Mouse (Mus musculus) lung, embryonic 15.5 days (tissue): ENCODE data around the gene Smco4. TPM values are rescaled to one million over a fixed set of nuclear protein-coding genes. Genes with fewer than 3 reads are reported as not detected.

Experiments used
- ATAC-seq: fragments of 200-750 bp; cut with Nextera tagmentation; 2 replicates; pipeline ENCODE4 v1.8.0; 2017; ENCODE audit warnings: moderate number of reproducible peaks, borderline replicate concordance; ENCODE audit not compliant: low FRiP score, low TSS enrichment; ENCODE audit errors: extremely low read depth
- H3K27ac ChIP-seq: fragments of 300-500 bp; sonication (generic); 2 replicates; pipeline ENCODE4 v1.5.1; 2015; ENCODE audit warnings: moderate library complexity, mild to moderate bottlenecking, inconsistent platforms
- H3K27me3 ChIP-seq: fragments of 300-500 bp; sonication (generic); 2 replicates; pipeline ENCODE4 v1.6.1; 2015; ENCODE audit warnings: inconsistent platforms
- H3K36me3 ChIP-seq: fragments of 300-500 bp; sonication (generic); 2 replicates; pipeline ENCODE4 v1.6.1; 2015; ENCODE audit warnings: inconsistent platforms
- H3K4me1 ChIP-seq: fragments of 300-500 bp; sonication (generic); 2 replicates; pipeline ENCODE4 v1.6.1; 2015; ENCODE audit warnings: inconsistent platforms
- H3K4me2 ChIP-seq: fragments of 300-500 bp; sonication (generic); 2 replicates; pipeline ENCODE4 v1.6.1; 2015; ENCODE audit warnings: inconsistent platforms, mild to moderate bottlenecking, moderate library complexity
- H3K4me3 ChIP-seq: fragments of 300-500 bp; sonication (generic); 2 replicates; pipeline ENCODE4 v1.5.1; 2015; ENCODE audit warnings: mild to moderate bottlenecking, inconsistent platforms
- H3K9ac ChIP-seq: fragments of 300-500 bp; sonication (generic); 2 replicates; pipeline ENCODE4 v1.6.1; 2015; ENCODE audit warnings: inconsistent platforms
- H3K9me3 ChIP-seq: fragments of 300-500 bp; sonication (generic); 2 replicates; pipeline ENCODE4 v1.6.1; 2016; ENCODE audit warnings: inconsistent platforms
- WGBS: fragments of 180-500 bp; shearing (Covaris S2); methylation state at CpG from one replicate; pipeline ENCODE4 v1.1.7; 2015; 5-methylcytosine and 5-hydroxymethylcytosine counted together
- polyA plus RNA-seq: library from polyadenylated mRNA; unstranded; fragments of >200 nt; fragmentation: Nextera tagmentation; extraction: Ambion mirVana; gene quantifications from 2 replicates; pipeline ENCODE4 v1.2.1, GENCODE M21; 2015

Smco4 gene
- polyA plus RNA-seq, 1 experiment from 2014 or later = 2.7 TPM

DNA sequence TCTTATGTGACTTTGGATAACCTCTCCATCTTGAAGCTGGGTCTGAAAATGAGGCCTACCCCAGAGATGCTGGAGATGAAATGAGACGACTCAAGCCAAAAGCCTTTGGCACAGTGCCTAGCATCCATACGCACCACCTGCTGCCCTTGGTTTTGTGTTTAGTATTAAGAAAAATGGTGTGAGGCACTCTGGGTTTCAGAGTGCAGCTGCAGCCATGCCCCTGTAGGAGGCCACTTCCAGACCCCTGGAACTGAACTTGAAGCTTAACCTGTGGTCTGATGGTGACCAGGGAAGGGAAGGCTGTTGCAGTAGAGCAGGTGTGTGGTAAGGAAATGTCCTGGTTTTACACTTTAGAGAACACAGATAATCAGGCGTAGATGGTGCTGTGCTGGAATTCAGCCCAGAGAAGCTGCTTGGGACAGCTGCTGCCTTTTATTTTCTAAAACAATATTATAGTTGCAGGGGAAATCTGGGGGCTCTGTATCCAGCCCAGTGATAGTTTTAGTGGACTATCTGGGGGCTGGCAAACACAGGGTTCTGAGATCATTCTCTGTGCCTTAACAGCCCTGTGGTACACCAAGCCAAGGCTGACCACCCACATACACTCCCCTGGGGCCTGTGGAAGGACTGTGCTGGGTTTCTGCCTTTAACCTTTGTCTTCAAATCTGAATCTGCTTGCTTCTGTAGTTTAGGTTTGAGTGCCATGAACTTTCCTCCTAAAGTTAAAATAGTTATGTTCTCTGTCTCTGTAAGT, 17.5 kb downstream of the Smco4 start:
- no peak overlapping the region for H3K4me2 ChIP-seq
- ATAC-seq = no peak
- peaks cover 31% of the 10 kb centered on the region for H3K4me1 ChIP-seq
- H3K9ac ChIP-seq = no peak overlapping the region
- no peaks in the 10 kb centered on the region for H3K27me3 ChIP-seq
- WGBS = 35% methylated on average over 3 of the region's 3 CpGs
- H3K4me3 ChIP-seq = no peak overlapping the region
- H3K27ac ChIP-seq = no peak overlapping the region
- H3K36me3 ChIP-seq = no peaks in the 10 kb centered on the region
- no peaks in the 10 kb centered on the region for H3K9me3 ChIP-seq

DNA sequence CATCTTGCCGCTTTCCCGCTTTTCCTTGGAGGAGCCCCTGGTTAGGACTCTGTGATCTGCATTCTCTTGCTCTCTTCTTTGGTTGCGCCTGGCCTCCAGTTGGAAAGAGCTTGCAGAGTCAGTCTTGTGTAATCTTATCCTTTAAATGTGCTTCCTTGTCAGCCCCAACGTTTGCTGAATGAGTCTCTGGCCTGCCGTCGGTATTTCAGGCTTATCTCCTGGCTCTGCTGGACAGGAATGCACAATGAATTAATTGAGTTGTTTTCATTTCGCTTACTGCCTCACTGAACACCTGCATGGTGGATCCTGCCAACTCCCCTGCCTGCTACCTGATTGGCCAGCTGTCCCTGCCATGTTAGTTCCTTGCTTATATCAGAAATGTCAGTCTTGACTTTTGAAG, 19.7 kb downstream of the Smco4 start:
- no peak overlapping the region for H3K4me2 ChIP-seq
- H3K4me1 ChIP-seq = peaks cover 13% of the 10 kb centered on the region
- ATAC-seq = no peak
- H3K9me3 ChIP-seq = no peaks in the 10 kb centered on the region
- 0 out of 2 replicates have a peak overlapping the region, but pooled peaks have one; percentile 6 for H3K27ac ChIP-seq
- no peak overlapping the region for H3K9ac ChIP-seq
- no peak overlapping the region for H3K4me3 ChIP-seq
- 36% methylated on average over 7 of the region's 7 CpGs for WGBS
- H3K36me3 ChIP-seq = no peaks in the 10 kb centered on the region
- H3K27me3 ChIP-seq = no peaks in the 10 kb centered on the region

DNA sequence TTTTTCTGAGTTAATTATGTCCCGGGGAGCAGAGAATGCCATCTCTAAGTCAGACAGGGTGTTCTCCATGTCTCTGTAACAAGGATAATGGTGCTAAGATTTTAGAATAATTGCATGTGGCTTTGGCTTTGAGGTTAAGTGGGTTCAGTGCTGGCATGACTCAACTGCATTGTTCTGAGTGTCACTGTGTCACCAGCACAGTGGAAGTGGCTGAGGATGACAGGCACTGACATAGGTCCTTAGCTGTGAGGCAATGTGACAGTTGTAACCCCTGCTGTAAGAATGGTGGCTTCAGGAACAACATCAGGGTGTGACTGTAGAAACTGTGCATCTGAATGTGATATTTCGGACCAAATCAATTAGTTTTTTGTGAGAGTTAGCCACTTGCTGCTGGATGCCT, 22.8 kb downstream of the Smco4 start:
- Histone ChIP-seq H3K27ac (no peak overlapping the region), H3K36me3 (no peaks in the 10 kb centered on the region), H3K27me3 (no peaks in the 10 kb centered on the region), H3K4me1 (peaks cover 5% of the 10 kb centered on the region; the same call in 1 of the 2 replicates), H3K4me3 (no peak overlapping the region), H3K9ac (no peak overlapping the region), H3K4me2 (no peak overlapping the region), H3K9me3 (no peaks in the 10 kb centered on the region)
- 66% methylated on average over 2 of the region's 2 CpGs for WGBS
- no peak for ATAC-seq

DNA sequence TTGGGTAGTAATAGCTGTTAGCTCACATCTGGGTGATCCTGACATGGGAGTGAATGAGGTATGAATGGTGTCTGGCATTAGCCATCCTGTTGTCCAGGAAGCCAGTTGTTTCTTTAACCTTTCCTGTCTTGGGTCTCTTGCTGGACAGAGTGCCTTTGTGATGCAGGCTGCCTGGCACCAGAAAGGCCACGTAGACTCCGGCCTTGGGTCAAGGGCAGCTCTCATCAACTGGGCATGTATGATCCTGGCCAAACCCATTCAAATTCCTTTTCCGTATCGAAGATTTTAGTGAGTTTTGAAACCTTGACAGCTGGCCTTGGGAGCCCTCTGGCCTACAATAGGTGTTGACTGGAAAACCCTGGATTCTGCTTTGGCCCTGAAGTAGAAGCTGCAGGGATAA, 24.7 kb downstream of the Smco4 start:
- Histone ChIP-seq H3K4me1 (peaks cover under 1% of the 10 kb centered on the region; the same call in 1 of the 2 replicates), H3K9me3 (no peaks in the 10 kb centered on the region), H3K9ac (no peak overlapping the region), H3K36me3 (no peaks in the 10 kb centered on the region), H3K27me3 (no peaks in the 10 kb centered on the region), H3K4me3 (no peak overlapping the region), H3K27ac (no peak overlapping the region), H3K4me2 (no peak overlapping the region)
- WGBS = 75% methylated on average over 4 of the region's 4 CpGs
- no peak for ATAC-seq

DNA sequence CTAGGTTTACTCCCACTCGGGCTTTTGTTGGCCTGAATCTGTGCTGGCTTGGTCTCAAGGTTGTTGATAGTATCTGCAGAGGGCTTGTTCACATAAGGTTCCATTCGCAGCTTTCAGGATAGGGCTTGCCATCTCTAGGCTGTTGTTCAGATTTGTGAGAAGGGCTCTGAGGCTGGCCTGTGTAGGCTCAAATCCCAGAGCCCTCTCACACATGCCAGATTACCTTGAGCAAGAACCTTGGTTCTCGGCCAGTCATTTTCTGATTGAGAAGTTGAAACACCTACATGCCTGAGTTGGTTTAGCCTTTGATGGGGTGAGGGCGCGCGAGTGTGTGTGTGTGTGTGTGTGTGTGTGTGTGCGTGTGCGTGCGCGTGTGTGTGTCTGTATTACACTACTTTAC, 29.1 kb downstream of the Smco4 start:
- Histone ChIP-seq H3K4me2 (no peak overlapping the region), H3K36me3 (no peaks in the 10 kb centered on the region), H3K4me3 (no peak overlapping the region), H3K9ac (no peak overlapping the region), H3K9me3 (no peaks in the 10 kb centered on the region), H3K27ac (no peak overlapping the region), H3K4me1 (peaks cover 40% of the 10 kb centered on the region), H3K27me3 (no peaks in the 10 kb centered on the region)
- ATAC-seq = no peak
- 83% methylated on average over 10 of the region's 10 CpGs for WGBS

DNA sequence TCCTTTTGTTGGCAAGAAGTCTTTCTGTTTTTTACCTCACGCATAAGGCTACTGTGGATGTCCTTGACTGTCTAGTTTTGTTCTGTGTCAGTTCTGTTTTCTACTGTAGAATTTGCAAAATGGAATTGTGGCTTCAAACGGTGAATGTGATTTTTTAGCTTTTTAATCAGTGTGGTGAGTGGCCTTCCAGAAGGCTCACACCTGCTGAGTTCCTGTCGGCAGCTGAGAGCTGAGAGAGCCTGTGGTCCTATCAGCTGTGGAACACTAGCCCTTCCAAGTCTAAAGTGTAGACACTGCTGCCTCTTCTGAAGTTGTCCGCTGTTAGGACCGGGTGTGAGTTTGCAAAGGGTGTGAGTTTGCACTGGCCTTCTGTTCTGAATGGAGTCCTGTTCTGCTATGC, 29.7 kb downstream of the Smco4 start:
- H3K27me3 ChIP-seq = no peaks in the 10 kb centered on the region
- H3K9ac ChIP-seq = no peak overlapping the region
- H3K9me3 ChIP-seq = no peaks in the 10 kb centered on the region
- no peak for ATAC-seq
- 59% methylated on average over 5 of the region's 5 CpGs for WGBS
- H3K4me3 ChIP-seq = no peak overlapping the region
- H3K27ac ChIP-seq = peak overlapping the region; percentile 9; the same call in 1 of the 2 replicates
- H3K4me2 ChIP-seq = no peak overlapping the region
- H3K36me3 ChIP-seq = no peaks in the 10 kb centered on the region
- peaks cover 45% of the 10 kb centered on the region for H3K4me1 ChIP-seq

DNA sequence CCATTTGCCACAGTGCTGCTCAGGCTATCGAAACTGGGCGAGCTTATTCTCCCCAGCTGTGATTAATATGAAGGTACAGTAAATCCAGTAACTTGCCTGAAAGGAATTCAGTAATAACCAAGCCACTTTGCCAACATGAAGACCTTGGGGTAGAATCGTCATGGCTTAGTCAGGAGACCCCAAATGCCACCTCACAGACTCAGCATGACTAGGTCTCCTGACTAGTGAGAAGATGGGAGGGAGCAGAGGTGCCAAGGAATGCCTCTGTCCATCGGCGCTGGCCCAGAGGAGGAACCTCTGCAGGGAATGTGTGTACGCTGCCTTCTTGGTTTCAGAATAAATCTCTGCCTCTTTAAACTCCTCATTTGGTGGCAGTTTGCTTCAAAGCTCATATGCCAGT, 30.4 kb downstream of the Smco4 start:
- H3K27me3 ChIP-seq = no peaks in the 10 kb centered on the region
- WGBS = 83% methylated on average over 6 of the region's 6 CpGs
- H3K4me3 ChIP-seq = no peak overlapping the region
- H3K36me3 ChIP-seq = no peaks in the 10 kb centered on the region
- H3K4me1 ChIP-seq = peaks cover 53% of the 10 kb centered on the region
- H3K9ac ChIP-seq = no peak overlapping the region
- H3K4me2 ChIP-seq = no peak overlapping the region
- no peak for ATAC-seq
- peak overlapping the region; percentile 9; the same call in 1 of the 2 replicates for H3K27ac ChIP-seq
- H3K9me3 ChIP-seq = no peaks in the 10 kb centered on the region

DNA sequence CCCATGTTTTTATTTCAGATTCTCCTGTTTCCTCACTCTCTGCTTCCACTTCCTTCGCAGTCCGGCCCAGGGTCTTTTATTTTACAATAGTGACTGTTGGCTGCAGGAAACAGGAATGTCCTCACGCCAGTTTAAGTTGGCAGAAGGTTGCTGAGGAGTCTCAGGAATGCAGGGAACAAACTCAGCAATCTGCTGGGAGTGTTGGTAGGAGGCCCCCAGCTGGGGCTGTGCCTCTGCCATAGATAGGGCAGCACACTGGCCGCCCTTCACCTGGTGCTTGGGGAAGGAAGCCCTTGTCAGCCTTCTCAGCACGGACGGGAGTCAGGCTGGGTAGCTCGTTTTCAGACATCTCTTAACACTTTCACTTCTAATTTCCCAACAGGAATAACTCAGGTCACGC, 32.0 kb downstream of the Smco4 start:
- 18% methylated on average over 8 of the region's 8 CpGs for WGBS

DNA sequence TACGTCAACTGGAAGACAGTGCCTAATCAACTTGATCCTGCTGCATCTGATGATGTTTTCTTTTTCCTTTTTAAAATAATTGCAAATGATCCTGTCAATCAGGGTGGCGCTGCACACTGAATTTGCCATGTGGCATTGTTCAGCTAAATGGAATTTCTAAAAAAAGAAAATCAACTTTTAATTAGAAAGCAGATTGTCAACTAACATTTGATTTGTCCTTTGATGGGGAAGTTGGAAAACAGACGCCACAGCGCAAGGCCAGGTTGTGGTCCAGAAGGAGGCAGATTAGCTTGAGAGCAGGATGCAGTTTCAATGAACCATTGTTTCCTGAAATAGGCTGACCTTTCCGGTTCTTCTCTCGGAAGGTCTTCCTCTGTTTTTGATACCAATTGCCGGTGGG, 33.3 kb downstream of the Smco4 start:
- Histone ChIP-seq H3K4me3 (no peak overlapping the region), H3K4me1 (peaks cover 78% of the 10 kb centered on the region), H3K36me3 (no peaks in the 10 kb centered on the region), H3K27me3 (no peaks in the 10 kb centered on the region), H3K9ac (no peak overlapping the region), H3K4me2 (no peak overlapping the region), H3K27ac (peak overlapping the region; percentile 73; the same call in 1 of the 2 replicates), H3K9me3 (no peaks in the 10 kb centered on the region)
- ATAC-seq = no peak
- 54% methylated on average over 7 of the region's 7 CpGs for WGBS

More for the DNA sequence above, 32.0 kb downstream of the Smco4 start:
- Histone ChIP-seq H3K36me3 (no peaks in the 10 kb centered on the region), H3K9me3 (no peaks in the 10 kb centered on the region), H3K4me1 (peaks cover 69% of the 10 kb centered on the region), H3K27me3 (no peaks in the 10 kb centered on the region), H3K27ac (peak overlapping the region; percentile 73), H3K4me2 (peak overlapping the region; percentile 36), H3K4me3 (no peak overlapping the region), H3K9ac (no peak overlapping the region)
- peak; percentile 59; the same call in 1 of the 2 replicates for ATAC-seq

DNA sequence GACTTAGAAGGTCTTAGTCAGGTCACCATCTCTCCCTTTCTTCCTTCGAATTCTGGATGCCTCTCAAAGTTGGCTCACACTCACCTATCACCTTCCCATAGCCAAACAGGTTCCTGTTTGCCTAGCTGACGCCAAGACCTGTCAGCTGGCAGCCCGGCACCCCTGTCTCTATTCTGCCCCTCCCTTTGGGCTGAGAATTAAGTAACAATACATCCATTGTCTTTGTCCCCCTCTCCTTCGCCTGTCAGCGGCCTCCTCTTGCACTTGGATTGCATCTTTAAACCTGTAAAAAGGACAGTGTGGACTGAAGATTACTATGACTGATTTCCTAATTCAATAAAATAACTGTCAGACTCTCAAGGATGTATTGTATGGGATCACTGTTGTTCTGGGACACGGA, 34.6 kb downstream of the Smco4 start:
- H3K4me3 ChIP-seq = no peak overlapping the region
- ATAC-seq = no peak
- WGBS = 37% methylated on average over 6 of the region's 6 CpGs
- no peak overlapping the region for H3K4me2 ChIP-seq
- no peak overlapping the region for H3K9ac ChIP-seq
- peaks cover 78% of the 10 kb centered on the region for H3K4me1 ChIP-seq
- H3K9me3 ChIP-seq = no peaks in the 10 kb centered on the region
- H3K27ac ChIP-seq = no peak overlapping the region
- no peaks in the 10 kb centered on the region for H3K27me3 ChIP-seq
- H3K36me3 ChIP-seq = no peaks in the 10 kb centered on the region

DNA sequence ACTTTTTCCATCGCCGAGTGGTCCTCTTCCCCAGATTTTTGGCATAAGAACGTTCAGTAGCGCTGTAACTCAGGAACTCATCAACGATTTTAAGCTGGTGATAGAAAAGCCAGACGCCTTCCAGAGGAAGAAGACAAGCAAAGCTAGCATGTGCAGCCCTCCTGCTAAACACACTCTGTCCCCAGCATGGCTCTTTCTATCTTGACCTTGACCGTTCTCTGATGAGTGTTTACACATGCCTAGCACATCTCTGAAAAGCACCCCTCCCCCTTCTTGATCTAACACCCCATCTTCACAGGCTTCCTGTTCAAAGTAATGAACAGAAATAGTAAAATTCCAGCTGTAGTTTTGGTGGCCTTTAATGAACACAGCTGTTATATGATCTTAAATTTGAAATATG, 35.1 kb downstream of the Smco4 start:
- peaks cover 76% of the 10 kb centered on the region for H3K4me1 ChIP-seq
- H3K27ac ChIP-seq = 0 out of 2 replicates have a peak overlapping the region, but pooled peaks have one; percentile 4
- H3K27me3 ChIP-seq = no peaks in the 10 kb centered on the region
- no peak overlapping the region for H3K4me2 ChIP-seq
- H3K9me3 ChIP-seq = no peaks in the 10 kb centered on the region
- H3K36me3 ChIP-seq = no peaks in the 10 kb centered on the region
- WGBS = 26% methylated on average over 7 of the region's 7 CpGs
- ATAC-seq = no peak
- no peak overlapping the region for H3K9ac ChIP-seq
- H3K4me3 ChIP-seq = no peak overlapping the region

DNA sequence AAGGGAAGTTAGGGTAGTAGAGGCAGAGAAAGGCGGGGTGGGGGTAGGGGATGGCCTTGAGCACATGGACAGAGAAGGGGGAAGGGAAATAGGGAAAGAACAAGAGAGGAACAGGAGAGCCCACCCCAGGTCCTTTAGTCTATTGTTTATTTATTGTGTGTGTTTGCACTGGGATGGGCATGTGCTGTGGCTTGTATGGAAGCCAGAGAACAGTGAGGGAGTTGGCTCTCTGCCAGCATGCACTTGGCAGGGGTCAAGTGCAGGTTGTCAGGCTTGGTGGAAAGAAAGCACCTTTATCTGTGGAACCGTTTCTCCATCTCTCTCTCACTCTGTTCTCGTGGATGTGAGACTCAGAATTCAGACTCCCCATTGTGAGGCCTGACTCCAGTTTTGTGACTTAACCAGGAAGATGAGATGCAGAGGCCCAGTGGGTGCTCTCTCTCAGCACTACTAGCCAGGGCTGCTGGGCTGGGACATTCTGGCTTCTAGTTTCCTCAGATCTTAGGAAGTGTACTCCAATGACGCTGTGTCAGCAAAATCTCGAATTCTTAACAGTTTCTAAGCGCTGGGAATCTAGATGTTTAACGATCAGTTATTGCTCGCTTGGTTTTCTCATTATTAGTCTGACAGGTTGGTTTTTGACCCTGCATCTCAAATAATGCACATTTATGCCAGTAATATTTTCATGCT, 36.2 kb downstream of the Smco4 start:
- H3K4me2 ChIP-seq = no peak overlapping the region
- no peaks in the 10 kb centered on the region for H3K27me3 ChIP-seq
- H3K27ac ChIP-seq = 0 out of 2 replicates have a peak overlapping the region, but pooled peaks have one; percentile 12
- H3K4me1 ChIP-seq = peaks cover 65% of the 10 kb centered on the region
- H3K4me3 ChIP-seq = no peak overlapping the region
- ATAC-seq = peak; percentile 47; the same call in 1 of the 2 replicates
- 39% methylated on average over 8 of the region's 8 CpGs for WGBS
- no peaks in the 10 kb centered on the region for H3K9me3 ChIP-seq
- no peak overlapping the region for H3K9ac ChIP-seq
- no peaks in the 10 kb centered on the region for H3K36me3 ChIP-seq
